Mouse (Mus musculus): ENCODE data around the gene Slc12a5. TPM values are rescaled to one million over a fixed set of nuclear protein-coding genes. Genes with fewer than 3 reads are reported as not detected.

Gene Slc12a5
- polyA plus RNA-seq, 1 experiment from 2014 or later = 52.7 TPM

- no peak overlapping the region for H3K27ac ChIP-seq (ENCODE audit: low read depth, low read length)
- H3K9me3 ChIP-seq (ENCODE audit: control insufficient read depth, low read length) = no peaks in the 10 kb centered on the region
- H3K36me3 ChIP-seq (ENCODE audit: control insufficient read depth, insufficient read depth, low read length) = peaks cover 2% of the 10 kb centered on the region; the same call in 1 of the 2 replicates
- no peaks in the 10 kb centered on the region for H3K27me3 ChIP-seq (replicated peaks; ENCODE audit: control insufficient read depth, insufficient read depth, low read length)
- no peak overlapping the region for H3K4me3 ChIP-seq (ENCODE audit: low read length)
- H3K4me1 ChIP-seq (ENCODE audit: control insufficient read depth, insufficient read depth, low read depth, low read length) = peaks cover 6% of the 10 kb centered on the region
- WGBS = 58% methylated on average over 7 of the region's 7 CpGs
- no peak overlapping the region for H3K4me2 ChIP-seq (ENCODE audit: low read length)
- ATAC-seq = no peak
- H3K9ac ChIP-seq (ENCODE audit: low read depth, low read length) = no peak overlapping the region
These were observed 38.6 kb upstream of the Slc12a5 start for GRCm38 (mm10) chr2:164921984-164922383.

GRCm38 (mm10) chr2:164923291-164923690 lies 37.3 kb upstream of the Slc12a5 start:
- H3K4me2 ChIP-seq (ENCODE audit: low read length) = no peak overlapping the region
- H3K4me3 ChIP-seq (ENCODE audit: low read length) = no peak overlapping the region
- H3K27me3 ChIP-seq (replicated peaks; ENCODE audit: control insufficient read depth, insufficient read depth, low read length) = no peaks in the 10 kb centered on the region
- 33% methylated on average over 4 of the region's 4 CpGs for WGBS
- no peak overlapping the region for H3K9ac ChIP-seq (ENCODE audit: low read depth, low read length)
- no peaks in the 10 kb centered on the region for H3K9me3 ChIP-seq (ENCODE audit: control insufficient read depth, low read length)
- H3K27ac ChIP-seq (ENCODE audit: low read depth, low read length) = no peak overlapping the region
- ATAC-seq = no peak
- peaks cover 2% of the 10 kb centered on the region; the same call in 1 of the 2 replicates for H3K36me3 ChIP-seq (ENCODE audit: control insufficient read depth, insufficient read depth, low read length)
- peaks cover 6% of the 10 kb centered on the region for H3K4me1 ChIP-seq (ENCODE audit: control insufficient read depth, insufficient read depth, low read depth, low read length)

GRCm38 (mm10) chr2:164924100-164924857 lies 36.3 kb upstream of the Slc12a5 start:
- peaks cover 2% of the 10 kb centered on the region; the same call in 1 of the 2 replicates for H3K36me3 ChIP-seq (ENCODE audit: control insufficient read depth, insufficient read depth, low read length)
- H3K4me3 ChIP-seq (ENCODE audit: low read length) = no peak overlapping the region
- no peak overlapping the region for H3K27ac ChIP-seq (ENCODE audit: low read depth, low read length)
- peak; percentile 66; the same call in 1 of the 2 replicates for ATAC-seq
- WGBS = 38% methylated on average over 11 of the region's 11 CpGs
- H3K4me1 ChIP-seq (ENCODE audit: control insufficient read depth, insufficient read depth, low read depth, low read length) = peaks cover 6% of the 10 kb centered on the region
- no peaks in the 10 kb centered on the region for H3K9me3 ChIP-seq (ENCODE audit: control insufficient read depth, low read length)
- no peaks in the 10 kb centered on the region for H3K27me3 ChIP-seq (replicated peaks; ENCODE audit: control insufficient read depth, insufficient read depth, low read length)
- 0 out of 2 replicates have a peak overlapping the region, but pooled peaks have one; percentile 22 for H3K9ac ChIP-seq (ENCODE audit: low read depth, low read length)
- H3K4me2 ChIP-seq (ENCODE audit: low read length) = no peak overlapping the region

- WGBS = 56% methylated on average over 11 of the region's 11 CpGs
- no peak overlapping the region for H3K27ac ChIP-seq (ENCODE audit: low read depth, low read length)
These were observed 29.7 kb upstream of the Slc12a5 start for GRCm38 (mm10) chr2:164930706-164931581.

GRCm38 (mm10) chr2:164933534-164933933 lies 27.1 kb upstream of the Slc12a5 start:
- no peak overlapping the region for H3K4me3 ChIP-seq (ENCODE audit: low read length)
- H3K27me3 ChIP-seq (replicated peaks; ENCODE audit: control insufficient read depth, insufficient read depth, low read length) = no peaks in the 10 kb centered on the region; the same call in 1 of the 2 replicates
- H3K4me1 ChIP-seq (ENCODE audit: control insufficient read depth, insufficient read depth, low read depth, low read length) = peaks cover 5% of the 10 kb centered on the region
- H3K27ac ChIP-seq (ENCODE audit: low read depth, low read length) = no peak overlapping the region
- no peak overlapping the region for H3K9ac ChIP-seq (ENCODE audit: low read depth, low read length)
- no peaks in the 10 kb centered on the region for H3K36me3 ChIP-seq (ENCODE audit: control insufficient read depth, insufficient read depth, low read length)
- H3K4me2 ChIP-seq (ENCODE audit: low read length) = no peak overlapping the region
- no peaks in the 10 kb centered on the region for H3K9me3 ChIP-seq (ENCODE audit: control insufficient read depth, low read length)
- ATAC-seq = no peak
- 44% methylated on average over 8 of the region's 10 CpGs for WGBS

More at GRCm38 (mm10) chr2:164930706-164931581, 29.7 kb upstream of the Slc12a5 start:
- H3K36me3 ChIP-seq (ENCODE audit: control insufficient read depth, insufficient read depth, low read length) = no peaks in the 10 kb centered on the region
- H3K4me3 ChIP-seq (ENCODE audit: low read length) = no peak overlapping the region
- H3K4me1 ChIP-seq (ENCODE audit: control insufficient read depth, insufficient read depth, low read depth, low read length) = no peaks in the 10 kb centered on the region; the same call in 1 of the 2 replicates
- no peak overlapping the region for H3K9ac ChIP-seq (ENCODE audit: low read depth, low read length)
- H3K27me3 ChIP-seq (replicated peaks; ENCODE audit: control insufficient read depth, insufficient read depth, low read length) = no peaks in the 10 kb centered on the region
- no peak for ATAC-seq
- no peak overlapping the region for H3K4me2 ChIP-seq (ENCODE audit: low read length)
- H3K9me3 ChIP-seq (ENCODE audit: control insufficient read depth, low read length) = no peaks in the 10 kb centered on the region

- Histone ChIP-seq H3K36me3 (ENCODE audit: control insufficient read depth, insufficient read depth, low read length) (no peaks in the 10 kb centered on the region), H3K9ac (ENCODE audit: low read depth, low read length) (no peak overlapping the region), H3K27me3 (replicated peaks; ENCODE audit: control insufficient read depth, insufficient read depth, low read length) (no peaks in the 10 kb centered on the region; the same call in 1 of the 2 replicates), H3K4me3 (ENCODE audit: low read length) (no peak overlapping the region), H3K9me3 (ENCODE audit: control insufficient read depth, low read length) (no peaks in the 10 kb centered on the region), H3K27ac (ENCODE audit: low read depth, low read length) (no peak overlapping the region), H3K4me1 (ENCODE audit: control insufficient read depth, insufficient read depth, low read depth, low read length) (peaks cover 18% of the 10 kb centered on the region), H3K4me2 (ENCODE audit: low read length) (no peak overlapping the region)
- ATAC-seq = no peak
- WGBS = 77% methylated on average over 4 of the region's 4 CpGs
These were observed 24.6 kb upstream of the Slc12a5 start for GRCm38 (mm10) chr2:164935991-164936390.

- Histone ChIP-seq H3K36me3 (ENCODE audit: control insufficient read depth, insufficient read depth, low read length) (no peaks in the 10 kb centered on the region), H3K9me3 (ENCODE audit: control insufficient read depth, low read length) (no peaks in the 10 kb centered on the region), H3K27ac (ENCODE audit: low read depth, low read length) (peak overlapping the region; percentile 76), H3K4me1 (ENCODE audit: control insufficient read depth, insufficient read depth, low read depth, low read length) (peaks cover 18% of the 10 kb centered on the region), H3K4me3 (ENCODE audit: low read length) (peak overlapping the region; percentile 40), H3K9ac (ENCODE audit: low read depth, low read length) (peak overlapping the region; percentile 52), H3K27me3 (replicated peaks; ENCODE audit: control insufficient read depth, insufficient read depth, low read length) (no peaks in the 10 kb centered on the region; the same call in none of the 2 replicates), H3K4me2 (ENCODE audit: low read length) (peak overlapping the region; percentile 64)
- 2% methylated on average over 39 of the region's 39 CpGs for WGBS
- peak; percentile 91 for ATAC-seq
These were observed 22.2 kb upstream of the Slc12a5 start for GRCm38 (mm10) chr2:164938146-164939091.

- H3K4me3 ChIP-seq (ENCODE audit: low read length) = peak overlapping the region; percentile 40
- WGBS = under 1% methylated on average over 11 of the region's 11 CpGs
- H3K9ac ChIP-seq (ENCODE audit: low read depth, low read length) = peak overlapping the region; percentile 52
- no peaks in the 10 kb centered on the region for H3K36me3 ChIP-seq (ENCODE audit: control insufficient read depth, insufficient read depth, low read length)
- peak overlapping the region; percentile 76 for H3K27ac ChIP-seq (ENCODE audit: low read depth, low read length)
- H3K9me3 ChIP-seq (ENCODE audit: control insufficient read depth, low read length) = no peaks in the 10 kb centered on the region
- H3K27me3 ChIP-seq (replicated peaks; ENCODE audit: control insufficient read depth, insufficient read depth, low read length) = no peaks in the 10 kb centered on the region; the same call in none of the 2 replicates
- peaks cover 18% of the 10 kb centered on the region for H3K4me1 ChIP-seq (ENCODE audit: control insufficient read depth, insufficient read depth, low read depth, low read length)
- ATAC-seq = peak; percentile 62
- H3K4me2 ChIP-seq (ENCODE audit: low read length) = peak overlapping the region; percentile 64
These were observed 21.5 kb upstream of the Slc12a5 start for GRCm38 (mm10) chr2:164939106-164939505.
